8 mouse cellular contexts compared by ENCODE assay signal in genomic region chr14:73388546-73388945, GRCm38 (mm10). TPM values are rescaled to one million over a fixed set of nuclear protein-coding genes. Genes with fewer than 3 reads are reported as not detected.
DNase-seq lines count a peak whose midpoint lies in the region; ATAC-seq and TF ChIP-seq lines count a peak whose summit lies in the region.

No protein-coding gene starts in this region.

- no peak overlapping the region for H3K9ac ChIP-seq in embryonic facial prominence, embryonic 15.5 days

- no peak overlapping the region for H3K4me3 ChIP-seq in spleen, adult 2 months (ENCODE audit: extremely low read depth, insufficient read depth, insufficient read length)
- H3K4me3 ChIP-seq in embryonic facial prominence, embryonic 15.5 days (replicated peaks) = no peak overlapping the region

- TF ChIP-seq CTCF in spleen, adult 2 months (IDR thresholded peaks at IDR 0.05; ENCODE audit: extremely low read depth, insufficient read depth, insufficient read length, insufficient replicate concordance) = no peak

- WGBS in spleen, adult 2 months = 48% methylated on average over 7 of the region's 7 CpGs
- 33% methylated on average over 7 of the region's 7 CpGs for WGBS in embryonic facial prominence, embryonic 15.5 days

- H3K9me3 ChIP-seq in embryonic facial prominence, embryonic 15.5 days (replicated peaks) = no peaks in the 10 kb centered on the region

- no peak for TF ChIP-seq POLR2A in spleen, adult 2 months (IDR thresholded peaks at IDR 0.05; ENCODE audit: low read depth, low read length)

- H3K27me3 ChIP-seq in spleen, adult 2 months (ENCODE audit: control insufficient read depth, insufficient read depth, low read length) = no peaks in the 10 kb centered on the region
- no peaks in the 10 kb centered on the region for H3K27me3 ChIP-seq in embryonic facial prominence, embryonic 15.5 days

- H3K4me1 ChIP-seq in spleen, adult 2 months (ENCODE audit: control insufficient read depth, insufficient read depth, insufficient read length) = peaks cover 11% of the 10 kb centered on the region
- peaks cover 17% of the 10 kb centered on the region for H3K4me1 ChIP-seq in embryonic facial prominence, embryonic 15.5 days

- no peak for DNase-seq in spleen, adult 2 months (ENCODE audit: low read depth in 1 of 2, low spot score in 2 of 2)
- no peak for DNase-seq in spleen, adult 12 weeks (ENCODE audit: low spot score)
- DNase-seq in kidney, adult 11 months = peak; percentile 82
- DNase-seq in lung, postnatal 25 days (ENCODE audit: low spot score) = peak; percentile 56
- DNase-seq in yolk sac, embryonic 10.5 days (ENCODE audit: low spot score) = peak; percentile 82
- no peak for DNase-seq in left cerebral cortex, adult 8-10 months (ENCODE audit: low spot score in 2 of 2)
- DNase-seq in cerebellum, adult 8-10 months = no peak

- H3K36me3 ChIP-seq in spleen, adult 2 months (ENCODE audit: control insufficient read depth, insufficient read depth, low read length) = no peaks in the 10 kb centered on the region
- H3K36me3 ChIP-seq in embryonic facial prominence, embryonic 15.5 days = no peaks in the 10 kb centered on the region

- no peak overlapping the region for H3K4me2 ChIP-seq in embryonic facial prominence, embryonic 15.5 days (replicated peaks)

- no peak for ATAC-seq in embryonic facial prominence, embryonic 15.5 days (ENCODE audit: insufficient number of reproducible peaks, low FRiP score, low TSS enrichment, low read depth)

- peak overlapping the region; percentile 79 for H3K27ac ChIP-seq in spleen, adult 2 months (ENCODE audit: insufficient read depth, low read length)
- peak overlapping the region; percentile 80 for H3K27ac ChIP-seq in embryonic facial prominence, embryonic 15.5 days (replicated peaks)

RNA-seq across cellular contexts. Expression of gene Itm2b, which starts 3.5 kb away (rescaled TPM):
- 567 and 602 TPM in 2 replicates for polyA plus RNA-seq in spleen, adult 2 months (2012; rRNA removed)
- polyA plus RNA-seq in embryonic facial prominence, embryonic 15.5 days (2015; fragmentation: Nextera tagmentation; extraction: Ambion mirVana) = 1,155 and 1,174 TPM in 2 replicates
- 100 to 1,000 TPM; 726 to 856 (median 801) TPM for total RNA-seq in left cerebral cortex, adult 8-10 months (2022)

Comparison
In these comparisons a context has a peak if more than half of its experiments do, and no peak if none do; other contexts are left out.
1. DNase-seq: peak in kidney, adult 11 months (single experiment), lung, postnatal 25 days (single experiment) and yolk sac, embryonic 10.5 days (single experiment); none in spleen, adult 2 months (0 of 2), spleen, adult 12 weeks (single experiment), left cerebral cortex, adult 8-10 months (0 of 2) and cerebellum, adult 8-10 months (single experiment).